Mouse (Mus musculus): ENCODE measurements at regions not wholly inside any gene's neighbourhood (a gene's known extent, or its start where the extent isn't known, plus 50 kb on each side); places are given as distances from the start of the nearest gene placed in this dataset.

DNA sequence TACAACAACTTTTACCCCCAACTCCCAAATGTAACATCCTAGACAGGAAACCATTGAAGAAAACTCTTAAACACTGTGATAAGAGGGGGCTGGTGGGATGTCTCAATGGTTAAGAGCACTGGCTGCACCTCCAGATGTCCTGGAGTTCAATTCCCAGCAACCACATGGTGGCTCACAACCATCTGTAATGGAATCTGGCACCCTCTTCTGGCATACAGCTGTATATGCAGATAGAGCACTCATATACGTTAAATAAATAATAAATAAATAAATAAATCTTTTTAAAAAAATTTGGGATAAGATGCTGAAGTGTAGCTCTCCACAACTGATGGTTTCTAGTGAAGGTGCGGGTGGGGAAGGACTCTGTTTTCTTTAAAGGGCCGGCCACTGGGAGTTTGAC is 69.3 kb downstream of the Kctd15 start:
- Histone ChIP-seq H3K4me1 (no peaks in the 10 kb centered on the region), H3K27me3 (replicated peaks) (no peaks in the 10 kb centered on the region), H3K36me3 (no peaks in the 10 kb centered on the region), H3K4me3 (no peak overlapping the region), H3K9me3 (peaks cover 7% of the 10 kb centered on the region; the same call in 1 of the 2 replicates), H3K9ac (no peak overlapping the region), H3K27ac (no peak overlapping the region), H3K4me2 (replicated peaks) (no peak overlapping the region)
- no peak for ATAC-seq (ENCODE audit: low FRiP score, low read depth)
- WGBS = 95% methylated on average over 3 of the region's 3 CpGs

DNA sequence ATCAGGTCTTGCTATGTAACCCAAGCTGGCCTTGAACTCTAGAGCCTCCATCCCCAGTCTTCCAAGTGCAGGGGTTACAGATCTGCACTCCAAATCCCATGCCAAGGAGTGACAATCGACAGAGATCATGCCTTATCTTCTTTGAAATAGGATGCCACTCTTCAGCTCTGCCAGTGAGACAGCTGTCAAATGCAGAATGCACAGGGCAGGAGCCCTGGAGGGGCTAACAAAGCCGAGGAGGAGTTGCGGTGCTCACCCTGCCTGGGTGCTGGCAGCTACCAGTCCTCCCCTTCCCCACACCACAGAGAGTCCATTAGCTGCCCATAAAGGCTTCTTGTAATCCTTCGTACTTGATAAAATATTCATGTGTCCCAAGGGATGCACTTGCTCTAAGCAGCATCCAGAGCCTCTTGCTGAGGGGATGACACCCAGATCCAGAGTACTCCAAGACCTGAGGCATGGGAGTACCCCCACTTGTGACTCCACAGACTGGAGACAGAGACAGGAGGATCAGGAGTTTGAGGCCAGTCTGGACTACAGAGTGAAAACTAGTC is 71.1 kb downstream of the Kctd15 start:
- H3K9me3 ChIP-seq = peaks cover 7% of the 10 kb centered on the region; the same call in 1 of the 2 replicates
- no peaks in the 10 kb centered on the region for H3K27me3 ChIP-seq (replicated peaks)
- H3K4me3 ChIP-seq = no peak overlapping the region
- WGBS = 63% methylated on average over 4 of the region's 4 CpGs
- H3K36me3 ChIP-seq = no peaks in the 10 kb centered on the region
- no peak overlapping the region for H3K4me2 ChIP-seq (replicated peaks)
- H3K27ac ChIP-seq = no peak overlapping the region
- no peak for ATAC-seq (ENCODE audit: low FRiP score, low read depth)
- no peak overlapping the region for H3K9ac ChIP-seq
- no peaks in the 10 kb centered on the region for H3K4me1 ChIP-seq

DNA sequence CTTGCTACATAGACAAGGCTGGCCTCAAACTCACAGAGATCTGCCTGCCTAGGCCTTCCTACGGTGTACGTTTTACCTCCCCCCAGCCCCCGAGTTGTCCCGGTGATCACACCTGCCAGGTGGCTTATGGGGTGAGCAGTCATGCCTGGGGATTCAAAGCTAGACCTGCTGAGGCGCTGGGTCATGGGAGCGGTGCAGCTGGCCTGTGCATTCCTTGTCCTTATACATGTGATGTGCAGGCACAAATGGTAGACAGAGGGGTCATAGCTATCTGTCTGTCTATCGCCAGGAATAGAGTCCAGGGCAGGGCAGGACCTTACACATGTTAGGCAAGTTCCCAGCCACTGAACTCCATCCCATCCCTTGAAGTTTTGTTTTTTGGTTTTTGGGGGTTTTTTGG is 71.7 kb downstream of the Kctd15 start:
- 91% methylated on average over 7 of the region's 7 CpGs for WGBS
- ATAC-seq (ENCODE audit: low FRiP score, low read depth) = no peak

DNA sequence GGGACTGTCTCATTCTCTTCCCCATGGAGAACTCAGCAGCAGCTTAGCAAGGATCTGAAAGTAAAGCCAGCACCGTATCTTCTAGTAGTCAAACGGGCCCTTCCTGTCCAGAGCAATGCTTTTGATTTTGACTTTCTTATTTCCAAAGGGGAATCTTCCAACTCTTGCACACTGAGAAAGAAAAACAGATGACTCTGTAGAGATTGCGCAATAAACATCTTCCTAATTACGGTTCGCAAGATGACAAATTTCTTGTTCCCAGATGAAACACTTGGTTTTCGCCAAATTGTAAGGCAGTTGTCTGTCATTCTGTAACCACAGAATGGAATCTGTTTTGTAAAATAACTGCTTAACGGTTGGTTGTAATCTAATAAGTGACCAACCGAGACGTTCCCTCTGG is 75.7 kb downstream of the Kctd15 start:
- no peak overlapping the region for H3K4me2 ChIP-seq (replicated peaks)
- H3K4me1 ChIP-seq = no peaks in the 10 kb centered on the region
- H3K36me3 ChIP-seq = no peaks in the 10 kb centered on the region
- no peaks in the 10 kb centered on the region for H3K27me3 ChIP-seq (replicated peaks)
- no peak for ATAC-seq (ENCODE audit: low FRiP score, low read depth)
- peaks cover 5% of the 10 kb centered on the region for H3K9me3 ChIP-seq
- WGBS = 92% methylated on average over 9 of the region's 9 CpGs
- no peak overlapping the region for H3K27ac ChIP-seq
- H3K9ac ChIP-seq = no peak overlapping the region
- no peak overlapping the region for H3K4me3 ChIP-seq

More for the DNA sequence above, 71.7 kb downstream of the Kctd15 start:
- no peak overlapping the region for H3K4me3 ChIP-seq
- H3K27me3 ChIP-seq (replicated peaks) = no peaks in the 10 kb centered on the region
- no peaks in the 10 kb centered on the region for H3K4me1 ChIP-seq
- H3K4me2 ChIP-seq (replicated peaks) = no peak overlapping the region
- no peak overlapping the region for H3K27ac ChIP-seq
- peaks cover 7% of the 10 kb centered on the region; the same call in 1 of the 2 replicates for H3K9me3 ChIP-seq
- H3K36me3 ChIP-seq = no peaks in the 10 kb centered on the region
- H3K9ac ChIP-seq = no peak overlapping the region

DNA sequence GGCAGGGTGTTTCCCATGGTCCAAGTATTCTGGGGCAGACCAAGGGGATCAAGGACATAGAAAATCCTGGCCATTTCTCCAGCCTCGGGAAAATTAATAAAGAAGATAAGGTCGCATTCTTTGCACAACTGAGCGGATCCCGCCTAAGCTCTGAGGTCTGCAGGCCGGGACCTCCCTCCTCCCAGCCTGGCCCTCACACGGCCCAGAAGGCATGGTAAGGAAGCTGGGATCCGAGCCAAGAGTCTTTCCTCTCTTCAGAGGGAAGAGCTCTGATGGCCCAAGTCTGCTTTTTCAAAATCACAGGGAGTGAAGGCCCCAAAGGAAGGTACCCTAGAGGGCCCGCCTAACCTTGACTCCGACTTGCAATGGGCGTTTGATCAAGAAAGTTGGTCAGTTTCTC is 85.2 kb downstream of the Kctd15 start:
- Histone ChIP-seq H3K9me3 (no peaks in the 10 kb centered on the region), H3K27me3 (replicated peaks) (no peaks in the 10 kb centered on the region), H3K27ac (no peak overlapping the region), H3K9ac (no peak overlapping the region), H3K36me3 (no peaks in the 10 kb centered on the region), H3K4me2 (replicated peaks) (peak overlapping the region; percentile 68; the same call in 1 of the 2 replicates), H3K4me3 (no peak overlapping the region), H3K4me1 (peaks cover 16% of the 10 kb centered on the region)
- no peak for ATAC-seq (ENCODE audit: low FRiP score, low read depth)
- 63% methylated on average over 10 of the region's 10 CpGs for WGBS

DNA sequence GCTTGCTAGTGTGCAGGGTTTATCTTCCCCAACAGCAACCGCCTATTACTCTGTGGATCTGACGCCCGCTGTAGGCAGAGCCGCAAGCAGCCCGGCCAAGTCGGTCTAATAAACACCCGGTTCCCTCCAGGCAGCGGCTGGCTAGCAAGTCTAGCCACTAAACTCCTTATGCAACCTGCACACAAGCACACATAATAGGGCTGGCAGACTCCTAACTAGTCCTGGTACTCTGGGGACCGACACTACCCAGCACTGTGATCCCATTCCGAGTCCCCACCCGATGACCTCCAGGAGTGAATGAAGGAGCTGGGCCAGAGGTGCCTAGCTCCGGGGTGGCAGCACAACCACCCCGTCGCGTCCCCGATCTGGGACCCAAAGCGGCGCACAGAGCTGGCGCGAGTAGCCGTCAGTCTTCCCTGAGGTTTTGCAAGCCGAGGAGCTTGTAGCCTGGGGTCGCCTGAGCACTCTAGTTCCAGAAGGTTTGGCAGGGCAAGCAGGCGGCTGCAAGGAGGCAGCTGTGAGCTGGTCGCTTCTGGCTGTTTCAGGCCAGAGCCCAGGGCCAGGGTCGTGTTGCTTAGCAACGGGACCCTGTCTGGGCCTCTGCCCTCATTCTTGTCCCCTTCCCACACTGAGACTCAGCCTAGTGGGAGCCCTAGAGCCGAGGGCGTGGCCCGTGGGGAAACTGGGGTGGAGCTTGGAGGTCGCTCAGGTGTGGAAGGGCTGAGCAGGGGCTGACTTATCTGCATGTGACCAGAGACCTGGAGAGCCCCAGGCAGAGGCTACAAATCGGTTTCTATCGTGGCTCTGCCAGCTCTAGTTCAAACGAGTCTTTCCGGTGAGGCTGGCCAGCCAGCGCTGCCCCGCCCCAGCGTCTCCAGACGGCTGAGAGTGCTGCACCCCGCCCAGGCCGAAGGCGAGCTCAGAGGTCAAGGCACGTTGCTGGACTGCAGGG is 86.1 kb downstream of the Kctd15 start:
- H3K36me3 ChIP-seq = no peaks in the 10 kb centered on the region
- H3K9ac ChIP-seq = peak overlapping the region; percentile 44; the same call in 1 of the 2 replicates
- H3K27me3 ChIP-seq (replicated peaks) = no peaks in the 10 kb centered on the region
- ATAC-seq (ENCODE audit: low FRiP score, low read depth) = peak; percentile 92
- H3K27ac ChIP-seq = 0 out of 2 replicates have a peak overlapping the region, but pooled peaks have one; percentile 6
- H3K4me3 ChIP-seq = peak overlapping the region; percentile 18
- H3K4me1 ChIP-seq = peaks cover 16% of the 10 kb centered on the region
- H3K4me2 ChIP-seq (replicated peaks) = peak overlapping the region; percentile 68
- no peaks in the 10 kb centered on the region for H3K9me3 ChIP-seq
- WGBS = 2% methylated on average over 43 of the region's 43 CpGs

DNA sequence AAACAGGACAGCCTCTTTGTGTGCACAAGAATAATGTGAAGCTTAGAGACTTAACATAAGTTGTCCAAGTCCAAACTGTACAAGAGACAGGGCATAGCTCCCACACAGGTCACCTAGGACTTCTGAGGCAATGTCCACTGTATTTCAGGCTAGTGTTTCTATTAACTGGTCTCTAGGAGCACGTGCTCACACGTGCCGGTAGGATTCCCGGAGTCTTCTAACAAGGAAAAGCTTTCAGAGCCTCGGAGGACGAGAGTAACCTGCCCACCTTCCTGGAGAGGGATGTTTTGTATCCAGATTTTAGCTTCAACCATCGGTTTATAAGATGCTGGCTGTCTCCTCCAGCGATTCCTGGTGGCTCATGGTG is 86.8 kb downstream of the Kctd15 start:
- H3K36me3 ChIP-seq = no peaks in the 10 kb centered on the region
- no peak overlapping the region for H3K9ac ChIP-seq
- peak overlapping the region; percentile 18; the same call in 1 of the 2 replicates for H3K4me3 ChIP-seq
- H3K4me1 ChIP-seq = peaks cover 16% of the 10 kb centered on the region
- peak overlapping the region; percentile 68 for H3K4me2 ChIP-seq (replicated peaks)
- H3K27me3 ChIP-seq (replicated peaks) = no peaks in the 10 kb centered on the region
- ATAC-seq (ENCODE audit: low FRiP score, low read depth) = no peak
- H3K27ac ChIP-seq = 0 out of 2 replicates have a peak overlapping the region, but pooled peaks have one; percentile 6
- 27% methylated on average over 8 of the region's 8 CpGs for WGBS
- no peaks in the 10 kb centered on the region for H3K9me3 ChIP-seq

DNA sequence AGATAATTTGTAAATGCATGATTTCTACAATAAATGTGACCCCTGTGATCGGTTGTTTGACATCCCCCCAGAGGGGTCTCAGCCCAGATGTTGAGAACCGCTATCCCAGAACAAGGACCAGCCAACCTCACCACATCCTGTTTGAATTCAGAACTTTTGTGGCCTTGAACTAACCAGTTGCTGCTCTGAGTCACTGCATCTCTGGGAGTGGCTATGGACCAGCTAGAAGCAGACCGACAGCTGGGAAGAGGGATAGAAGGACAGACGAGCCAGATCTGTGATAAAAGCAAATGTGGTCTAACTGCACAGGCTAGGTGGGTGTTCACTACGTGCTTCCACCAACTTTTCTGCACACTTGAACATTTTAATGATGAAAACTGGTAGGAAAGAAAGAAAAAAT is 89.0 kb downstream of the Kctd15 start:
- ATAC-seq (ENCODE audit: low FRiP score, low read depth) = no peak
- no peak overlapping the region for H3K9ac ChIP-seq
- H3K27ac ChIP-seq = no peak overlapping the region
- no peaks in the 10 kb centered on the region for H3K27me3 ChIP-seq (replicated peaks)
- no peaks in the 10 kb centered on the region for H3K9me3 ChIP-seq
- H3K4me2 ChIP-seq (replicated peaks) = no peak overlapping the region
- H3K4me3 ChIP-seq = no peak overlapping the region
- H3K4me1 ChIP-seq = peaks cover 16% of the 10 kb centered on the region
- H3K36me3 ChIP-seq = no peaks in the 10 kb centered on the region
- 75% methylated on average over 5 of the region's 5 CpGs for WGBS

DNA sequence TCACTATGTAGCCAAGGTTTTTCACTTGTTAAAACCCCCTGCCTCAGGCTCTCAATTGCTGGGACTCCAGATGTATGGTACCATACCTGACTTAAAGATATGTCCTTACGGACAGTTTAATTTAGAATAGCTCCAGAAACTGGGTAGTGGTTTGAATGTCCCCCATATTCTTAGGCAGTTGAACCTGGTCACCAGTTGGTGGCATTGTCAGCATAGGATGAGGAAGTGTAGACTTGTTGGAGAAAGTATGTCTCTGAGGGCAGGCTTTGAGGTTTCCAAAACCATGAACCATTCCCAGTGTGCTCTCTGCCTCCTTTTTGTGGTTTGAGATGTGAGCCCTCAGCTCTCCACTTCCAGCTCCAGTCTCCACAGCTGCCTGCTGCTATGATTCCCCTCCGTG is 94.4 kb downstream of the Kctd15 start:
- 85% methylated on average over 2 of the region's 2 CpGs for WGBS
- H3K4me3 ChIP-seq = no peak overlapping the region
- no peaks in the 10 kb centered on the region for H3K36me3 ChIP-seq
- no peak overlapping the region for H3K27ac ChIP-seq
- H3K4me2 ChIP-seq (replicated peaks) = no peak overlapping the region
- H3K9ac ChIP-seq = no peak overlapping the region
- no peaks in the 10 kb centered on the region for H3K27me3 ChIP-seq (replicated peaks)
- no peaks in the 10 kb centered on the region for H3K4me1 ChIP-seq
- H3K9me3 ChIP-seq = peaks cover 4% of the 10 kb centered on the region
- ATAC-seq (ENCODE audit: low FRiP score, low read depth) = no peak

DNA sequence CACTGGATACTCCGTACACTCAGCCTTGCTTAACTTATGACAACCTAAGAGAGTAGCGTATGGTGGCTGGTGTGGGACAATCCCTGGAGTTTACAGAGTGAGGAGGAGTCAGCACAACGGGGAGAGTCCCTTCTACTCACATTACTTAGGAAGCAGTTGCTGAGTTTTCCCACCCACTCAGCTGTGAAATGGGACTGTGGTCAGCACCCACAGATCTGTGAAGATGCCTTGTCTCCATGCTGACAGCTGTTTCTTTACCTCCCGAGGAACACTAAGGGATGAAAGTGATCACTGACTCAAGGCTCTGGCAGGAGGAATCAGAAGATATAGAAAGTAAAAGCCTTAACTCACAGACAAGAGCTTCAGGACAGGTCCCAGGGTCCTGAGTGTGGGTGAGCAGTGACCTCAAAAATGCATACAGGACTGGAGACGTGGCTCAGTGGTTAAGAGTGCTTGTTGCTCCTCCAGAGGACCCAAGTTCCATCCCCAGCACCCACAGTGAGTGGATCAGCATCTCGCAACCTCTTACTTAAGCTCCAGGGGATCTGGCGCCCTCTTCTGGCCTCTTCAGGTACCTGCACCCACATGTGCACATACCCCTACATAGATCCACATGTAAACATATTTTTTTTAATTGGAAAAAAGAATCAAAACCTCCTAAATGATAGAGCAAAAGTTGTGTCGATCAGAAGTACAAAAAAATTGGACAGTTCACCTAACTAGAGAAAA is 97.8 kb downstream of the Kctd15 start:
- H3K27ac ChIP-seq = no peak overlapping the region
- no peak overlapping the region for H3K4me3 ChIP-seq
- H3K4me2 ChIP-seq (replicated peaks) = no peak overlapping the region
- WGBS = 85% methylated on average over 8 of the region's 8 CpGs
- H3K9ac ChIP-seq = no peak overlapping the region
- peaks cover 4% of the 10 kb centered on the region for H3K9me3 ChIP-seq
- no peaks in the 10 kb centered on the region for H3K27me3 ChIP-seq (replicated peaks)
- ATAC-seq (ENCODE audit: low FRiP score, low read depth) = no peak
- no peaks in the 10 kb centered on the region for H3K36me3 ChIP-seq
- H3K4me1 ChIP-seq = no peaks in the 10 kb centered on the region

DNA sequence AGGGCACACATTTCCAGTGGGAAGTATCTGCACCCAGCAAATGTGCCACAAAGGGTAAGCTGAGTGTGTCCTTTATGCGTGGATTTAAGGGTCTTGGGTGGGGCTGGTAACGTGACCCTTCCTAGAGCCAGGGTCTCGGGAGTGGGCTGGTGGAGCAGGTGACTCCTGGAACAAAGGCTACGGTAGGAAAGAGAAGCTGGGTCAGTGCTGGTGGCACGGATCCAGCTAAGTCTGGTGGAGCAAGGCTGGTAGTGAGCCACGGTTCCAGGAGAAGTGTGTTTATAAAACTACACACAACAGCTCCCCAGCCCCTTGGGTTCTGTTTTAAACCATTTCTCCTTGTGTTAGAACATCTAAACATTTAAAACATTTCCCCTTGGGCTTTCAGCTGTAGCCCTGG is 101.3 kb downstream of the Kctd15 start:
- H3K4me1 ChIP-seq = no peaks in the 10 kb centered on the region
- H3K27me3 ChIP-seq (replicated peaks) = no peaks in the 10 kb centered on the region
- no peak for ATAC-seq (ENCODE audit: low FRiP score, low read depth)
- H3K9ac ChIP-seq = no peak overlapping the region
- no peak overlapping the region for H3K27ac ChIP-seq
- no peak overlapping the region for H3K4me3 ChIP-seq
- no peak overlapping the region for H3K4me2 ChIP-seq (replicated peaks)
- WGBS = 82% methylated on average over 6 of the region's 6 CpGs
- peaks cover 4% of the 10 kb centered on the region for H3K9me3 ChIP-seq
- H3K36me3 ChIP-seq = no peaks in the 10 kb centered on the region

DNA sequence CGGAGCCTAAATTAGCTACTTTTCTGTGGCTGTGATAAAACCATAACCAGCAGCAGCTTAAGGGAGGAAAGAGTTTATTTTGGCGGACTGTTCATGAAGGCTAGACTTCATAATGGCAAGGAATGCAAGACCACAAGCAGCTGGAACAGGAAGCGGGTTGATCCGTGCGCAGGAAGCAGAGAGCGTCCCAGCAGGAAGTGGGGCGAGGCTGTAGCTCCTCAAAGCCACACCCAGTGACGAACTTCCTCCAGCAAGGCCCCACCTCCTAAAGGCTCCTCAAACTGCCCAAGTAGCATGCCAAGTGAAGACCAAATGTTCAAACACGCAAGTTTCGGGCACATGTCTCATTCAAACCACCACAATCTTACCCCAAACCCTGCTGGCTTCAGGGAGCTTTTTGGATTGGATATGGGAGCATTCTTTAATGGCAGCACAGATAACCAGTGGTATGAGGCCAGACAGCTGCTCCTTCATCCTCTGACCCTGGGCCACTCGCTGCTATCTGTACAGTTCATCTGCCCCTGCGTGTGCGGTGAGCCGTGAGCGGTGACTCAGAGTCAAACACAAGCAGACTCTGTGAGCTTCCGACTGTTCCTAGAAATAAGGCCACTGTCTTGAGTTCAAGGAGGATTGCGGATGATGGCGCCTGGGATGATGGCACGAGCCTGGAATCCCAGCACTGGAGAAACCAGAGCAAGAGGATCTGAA is 109.8 kb downstream of the Kctd15 start:
- Histone ChIP-seq H3K36me3 (no peaks in the 10 kb centered on the region), H3K9me3 (no peaks in the 10 kb centered on the region), H3K4me3 (no peak overlapping the region), H3K4me2 (replicated peaks) (no peak overlapping the region), H3K27me3 (replicated peaks) (no peaks in the 10 kb centered on the region), H3K9ac (no peak overlapping the region), H3K27ac (no peak overlapping the region), H3K4me1 (no peaks in the 10 kb centered on the region)
- 88% methylated on average over 19 of the region's 19 CpGs for WGBS
- ATAC-seq (ENCODE audit: low FRiP score, low read depth) = no peak
